Mouse (Mus musculus): Measurements from ENCODE around the gene Odf3b.

Odf3b gene

GRCm38 (mm10) chr15:89378831-89379401, at the start of gene Odf3b:
Odf3b (minus strand) TSS chr15:89379282.
- DNase-seq (ENCODE audit: low read depth, low spot score): no peak

- DNase-seq (ENCODE audit: low read depth, low spot score): no peak
Observed at GRCm38 (mm10) chr15:89428136-89428790, 49.2 kb upstream of the Odf3b start.

- no peak for DNase-seq (ENCODE audit: low read depth, low spot score)
Observed at GRCm38 (mm10) chr15:89426716-89427115, 47.6 kb upstream of the Odf3b start.

GRCm38 (mm10) chr15:89425711-89426121, 46.6 kb upstream of the Odf3b start, which contains the start of gene Cpt1b:
Cpt1b (minus strand) TSS chr15:89425863.
- DNase-seq (ENCODE audit: low read depth, low spot score): peak; percentile 8

- no peak for DNase-seq (ENCODE audit: low read depth, low spot score)
Observed at GRCm38 (mm10) chr15:89424621-89425020, 45.5 kb upstream of the Odf3b start.

GRCm38 (mm10) chr15:89421938-89422337, 42.9 kb upstream of the Odf3b start:
- no peak for DNase-seq (ENCODE audit: low read depth, low spot score)

GRCm38 (mm10) chr15:89415282-89415681, 36.2 kb upstream of the Odf3b start:
- no peak for DNase-seq (ENCODE audit: low read depth, low spot score)

- no peak for DNase-seq (ENCODE audit: low read depth, low spot score)
Observed at GRCm38 (mm10) chr15:89410118-89410517, 31.0 kb upstream of the Odf3b start, which contains the start of gene Syce3. Syce3 (minus strand) TSS chr15:89410503.

- DNase-seq (ENCODE audit: low read depth, low spot score): no peak
Observed at GRCm38 (mm10) chr15:89406691-89407090, 27.6 kb upstream of the Odf3b start.

- no peak for DNase-seq (ENCODE audit: low read depth, low spot score)
Observed at GRCm38 (mm10) chr15:89404831-89405623, 25.9 kb upstream of the Odf3b start.

- no peak for DNase-seq (ENCODE audit: low read depth, low spot score)
Observed at GRCm38 (mm10) chr15:89402471-89402870, 23.4 kb upstream of the Odf3b start.

- DNase-seq (ENCODE audit: low read depth, low spot score): no peak
Observed at GRCm38 (mm10) chr15:89399716-89400115, 20.6 kb upstream of the Odf3b start.

- no peak for DNase-seq (ENCODE audit: low read depth, low spot score)
Observed at GRCm38 (mm10) chr15:89398146-89398545, 19.1 kb upstream of the Odf3b start.

GRCm38 (mm10) chr15:89396883-89397282, 17.8 kb upstream of the Odf3b start:
- no peak for DNase-seq (ENCODE audit: low read depth, low spot score)

- DNase-seq (ENCODE audit: low read depth, low spot score): no peak
Observed at GRCm38 (mm10) chr15:89390081-89390480, 11.0 kb upstream of the Odf3b start.

GRCm38 (mm10) chr15:89387127-89387526, 8.0 kb upstream of the Odf3b start:
- DNase-seq (ENCODE audit: low read depth, low spot score): no peak

- no peak for DNase-seq (ENCODE audit: low read depth, low spot score)
Observed at GRCm38 (mm10) chr15:89384617-89385016, 5.5 kb upstream of the Odf3b start, which contains the start of gene Klhdc7b. Klhdc7b (plus strand) TSS chr15:89384917.

GRCm38 (mm10) chr15:89379429-89379828, 347 bp upstream of the Odf3b start:
- no peak for DNase-seq (ENCODE audit: low read depth, low spot score)

- no peak for DNase-seq (ENCODE audit: low read depth, low spot score)
Observed at GRCm38 (mm10) chr15:89377938-89378828, 899 bp downstream of the Odf3b start.

GRCm38 (mm10) chr15:89377362-89377761, 1.7 kb downstream of the Odf3b start:
- DNase-seq (ENCODE audit: low read depth, low spot score): no peak

- no peak for DNase-seq (ENCODE audit: low read depth, low spot score)
Observed at GRCm38 (mm10) chr15:89376957-89377356, 2.1 kb downstream of the Odf3b start, which contains the start of gene Tymp. Tymp (minus strand) TSS chr15:89377039.

Data from mesoderm, embryonic 11.5 days (tissue).